Mouse (Mus musculus) gastrocnemius, adult 18-20 months (tissue): Measurements from ENCODE around the gene Pogz. TPM values are rescaled to one million over a fixed set of nuclear protein-coding genes. Genes with fewer than 3 reads are reported as not detected.

Experiments
- DNase-seq: peaks from one replicate; pipeline ENCODE4 v3.0.0; 2021; ENCODE audit warnings: low spot score
- long read RNA-seq, 2 experiments: library from polyadenylated mRNA; stranded (forward); transcript quantifications; one replicate each; pipeline ENCODE4 v2.0.0; 2021
- total RNA-seq, 2 experiments: library from RNA; stranded (reverse); gene quantifications; 2 replicates each; pipeline ENCODE4 v1.2.3; 2021

Pogz gene
- 10 to 100 TPM; 13.0 to 16.4 TPM for total RNA-seq
- long read RNA-seq, experiment 1, partial matches to known transcripts: 3 of 8 reads
- long read RNA-seq, experiment 1, other reads (novel, unspliced or antisense): 5 of 8 reads
- long read RNA-seq, experiment 2, full-length matches to known transcripts: 1 of 3 reads
- long read RNA-seq, experiment 2, partial matches to known transcripts: 1 of 3 reads
- long read RNA-seq, experiment 2, other reads (novel, unspliced or antisense): 1 of 3 reads

DNA sequence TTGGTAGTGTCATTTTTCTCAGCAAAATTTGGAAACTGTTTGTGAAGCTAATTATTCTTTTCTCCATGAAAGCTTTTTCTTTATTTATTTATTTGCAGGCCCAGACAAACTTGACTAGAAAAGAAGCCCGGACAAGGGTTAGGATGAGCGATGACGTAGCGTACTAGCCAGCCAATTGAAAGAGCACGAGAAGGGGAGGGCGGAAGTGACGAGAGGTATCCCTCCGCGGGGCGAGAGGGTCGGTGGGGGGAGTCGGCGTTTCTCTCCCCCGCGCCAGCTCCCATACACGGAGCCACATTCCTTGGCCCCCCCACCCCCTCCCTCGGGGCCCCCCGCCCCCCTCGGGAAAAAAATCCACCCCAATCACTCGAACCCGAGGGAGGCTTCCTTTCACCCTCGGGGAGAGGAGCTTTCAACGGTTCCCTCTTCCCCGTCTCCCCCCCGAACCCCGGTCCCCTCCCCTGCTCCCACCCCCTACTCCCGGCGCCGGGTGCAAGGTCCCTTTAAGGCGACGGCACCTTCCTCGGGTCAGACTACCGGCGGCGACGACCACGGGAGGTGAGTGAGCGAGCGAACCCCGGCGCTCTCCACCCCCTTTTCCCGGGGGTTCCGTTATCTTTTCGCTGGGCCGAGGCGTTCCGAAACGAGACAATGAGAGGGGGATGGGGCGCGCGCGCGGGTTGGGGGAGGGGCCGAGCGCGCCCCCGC, at the start of gene Pogz:
TSS of gene Pogz (plus strand) at position 385 of the 708 bp plus-strand sequence.
- DNase-seq: peak; percentile 98

- no peak for DNase-seq
These were observed 48.3 kb upstream of the Pogz start for GRCm38 (mm10) chr3:94789071-94789470.

DNA sequence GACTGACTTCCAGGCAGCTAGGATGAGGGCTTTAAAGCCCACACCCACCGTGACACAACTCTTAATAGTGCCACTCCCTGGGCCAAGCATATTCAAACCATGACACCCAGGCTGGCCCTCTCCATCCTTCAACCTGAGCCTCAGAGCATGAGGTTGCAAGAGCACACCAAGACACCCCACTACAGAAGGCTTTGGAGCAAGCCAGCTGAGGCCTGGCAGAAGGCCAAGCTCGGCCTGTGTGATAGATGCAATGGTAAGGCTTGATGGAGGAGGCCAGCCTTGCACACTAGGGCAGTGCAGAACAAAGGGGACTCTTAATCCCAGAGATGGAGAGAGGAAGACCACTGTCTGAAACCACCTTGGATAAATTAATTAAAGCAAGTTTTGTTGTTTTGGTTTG, 47.9 kb upstream of the Pogz start:
- no peak for DNase-seq

- DNase-seq: no peak
These were observed 45.1 kb upstream of the Pogz start for GRCm38 (mm10) chr3:94792258-94792657.

DNA sequence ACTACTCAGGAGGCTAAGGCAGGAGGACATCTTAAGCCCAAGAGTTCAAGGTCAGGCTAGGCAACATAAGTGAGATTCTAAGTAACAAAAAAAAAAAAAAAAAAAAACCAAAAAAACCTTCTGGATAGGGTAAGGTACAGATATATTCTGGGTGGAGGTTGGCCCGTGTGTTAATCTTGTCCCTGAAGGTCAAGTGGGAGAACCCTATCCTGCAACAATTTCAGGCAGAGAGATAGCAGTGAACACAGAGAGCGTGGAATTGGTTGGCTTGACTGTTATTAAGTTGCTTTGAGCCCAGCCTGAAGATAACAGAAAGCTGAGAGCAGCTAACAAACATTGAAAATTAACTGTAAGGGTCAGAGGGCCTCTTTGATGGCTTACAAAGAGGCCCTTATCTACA, 43.7 kb upstream of the Pogz start:
- DNase-seq: no peak

DNA sequence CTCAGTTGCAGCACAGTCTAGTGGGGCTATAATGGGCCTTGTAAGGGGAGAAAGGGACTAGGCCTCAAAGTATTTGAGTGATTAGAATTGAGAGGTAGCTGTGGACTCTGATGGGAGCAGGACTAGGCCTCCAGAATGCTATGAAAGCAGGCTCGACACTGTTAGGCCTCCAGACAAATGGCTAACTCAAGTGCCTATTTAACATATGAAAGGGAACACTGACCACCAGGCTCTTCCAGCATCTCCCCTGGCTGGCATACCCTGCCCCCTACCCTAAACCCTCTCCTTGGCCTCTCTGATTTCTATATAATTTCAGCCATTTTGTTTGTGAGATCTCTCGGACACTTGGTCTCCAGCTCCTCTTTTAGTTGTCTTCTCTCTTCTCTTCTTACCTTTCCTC, 43.0 kb upstream of the Pogz start:
- DNase-seq: no peak

- DNase-seq: no peak
These were observed 41.7 kb upstream of the Pogz start for GRCm38 (mm10) chr3:94795596-94796140.

- no peak for DNase-seq
These were observed 41.2 kb upstream of the Pogz start for GRCm38 (mm10) chr3:94796181-94796580.

DNA sequence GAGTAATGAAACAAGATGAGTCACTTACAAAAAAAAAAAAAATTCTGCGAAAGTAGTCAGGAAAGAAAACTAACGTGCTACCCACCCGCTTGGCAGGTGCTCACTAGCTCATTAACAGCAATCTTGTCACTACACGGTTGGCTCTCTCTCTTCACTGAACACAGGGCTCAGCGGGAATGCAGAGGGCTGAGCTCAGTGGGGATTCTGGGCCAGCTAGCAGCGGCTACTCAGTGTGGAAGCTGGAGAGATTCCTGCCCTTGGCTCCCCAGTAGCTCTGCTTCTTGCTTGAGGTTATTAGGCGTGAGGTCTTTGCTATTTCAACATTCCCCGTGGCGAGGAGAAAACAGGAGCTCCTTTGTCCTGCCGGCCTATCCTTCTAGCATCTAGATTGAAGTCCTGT, 33.2 kb upstream of the Pogz start:
- peak; percentile 28 for DNase-seq

- DNase-seq: no peak
These were observed 32.4 kb upstream of the Pogz start for GRCm38 (mm10) chr3:94804976-94805375.

DNA sequence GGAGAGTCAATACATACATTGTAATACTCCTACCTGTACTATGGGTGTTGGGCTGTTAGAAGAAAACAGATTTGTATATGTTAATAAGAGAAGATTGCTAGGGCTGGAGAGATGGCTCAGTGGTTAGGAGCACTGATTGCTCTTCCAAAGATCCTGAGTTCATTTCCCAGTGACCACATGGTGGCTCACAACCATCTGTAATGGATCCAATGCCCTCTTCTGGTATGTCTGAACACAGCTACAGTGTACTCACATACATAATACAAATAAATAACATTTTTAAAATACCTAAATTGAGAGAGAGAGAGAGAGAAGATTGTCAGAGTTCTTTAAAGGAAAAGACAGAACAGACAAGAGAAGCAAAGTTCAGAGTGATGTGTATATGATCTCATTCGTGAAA, 29.1 kb upstream of the Pogz start:
- DNase-seq: no peak

DNA sequence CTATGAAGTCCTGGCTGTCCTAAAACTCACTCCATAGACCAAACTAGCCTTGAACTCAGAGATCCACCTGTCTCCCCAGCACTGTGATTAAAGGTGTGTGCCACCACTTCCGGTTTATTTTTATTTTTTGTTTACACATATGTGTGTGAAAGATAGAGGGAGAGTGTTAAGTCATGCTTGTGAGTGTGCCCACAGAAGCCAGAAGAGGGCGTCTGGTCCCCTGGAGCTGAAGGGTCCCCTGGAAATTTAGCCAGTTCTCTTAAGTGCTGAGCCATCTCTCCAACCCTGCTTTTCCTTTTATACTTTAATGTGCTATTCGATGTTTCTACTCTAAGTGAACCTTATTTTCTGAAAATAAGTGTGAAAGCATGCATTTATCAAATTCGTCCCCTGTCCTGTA, 25.7 kb upstream of the Pogz start:
- DNase-seq: no peak

DNA sequence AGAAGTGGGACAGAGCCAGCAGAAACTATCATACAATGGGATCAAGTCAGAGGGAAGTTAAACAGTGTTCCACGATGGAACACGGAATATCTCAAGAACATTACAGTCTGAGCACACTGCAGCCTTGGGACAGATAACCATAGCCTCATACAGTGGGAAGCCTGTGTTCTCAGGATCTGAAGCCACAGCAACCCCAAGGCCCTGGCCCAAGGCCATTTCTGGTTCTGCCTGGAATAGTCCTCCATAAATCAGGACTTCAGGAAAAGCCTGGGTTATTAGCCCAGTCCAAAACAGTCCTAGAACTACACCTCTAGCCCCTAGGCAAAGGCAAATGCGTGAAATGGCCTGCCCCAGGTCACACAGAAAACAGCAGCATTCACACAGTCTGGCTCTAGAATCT, 23.7 kb upstream of the Pogz start:
- no peak for DNase-seq

DNA sequence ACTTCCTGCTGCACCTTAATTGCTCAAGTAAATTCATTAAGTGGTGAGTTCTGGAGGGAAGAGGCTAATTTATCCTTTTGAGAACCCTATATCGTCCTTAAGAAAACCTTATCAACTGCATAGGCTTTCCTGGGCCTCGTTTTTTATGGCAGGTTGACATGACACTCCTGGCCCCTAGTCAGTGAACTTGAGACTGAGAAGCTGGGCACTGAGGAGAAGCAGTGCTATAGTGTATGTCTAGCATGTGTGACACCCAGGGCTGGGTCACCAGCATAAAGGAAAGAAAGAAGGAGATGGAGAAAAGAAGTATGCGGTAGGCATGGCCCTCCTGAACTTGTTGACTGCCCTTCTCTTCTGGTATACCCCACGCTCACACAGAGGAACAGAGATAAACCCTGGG, 23.3 kb upstream of the Pogz start:
- no peak for DNase-seq

GRCm38 (mm10) chr3:94814663-94815062, 22.7 kb upstream of the Pogz start:
- DNase-seq: no peak

DNA sequence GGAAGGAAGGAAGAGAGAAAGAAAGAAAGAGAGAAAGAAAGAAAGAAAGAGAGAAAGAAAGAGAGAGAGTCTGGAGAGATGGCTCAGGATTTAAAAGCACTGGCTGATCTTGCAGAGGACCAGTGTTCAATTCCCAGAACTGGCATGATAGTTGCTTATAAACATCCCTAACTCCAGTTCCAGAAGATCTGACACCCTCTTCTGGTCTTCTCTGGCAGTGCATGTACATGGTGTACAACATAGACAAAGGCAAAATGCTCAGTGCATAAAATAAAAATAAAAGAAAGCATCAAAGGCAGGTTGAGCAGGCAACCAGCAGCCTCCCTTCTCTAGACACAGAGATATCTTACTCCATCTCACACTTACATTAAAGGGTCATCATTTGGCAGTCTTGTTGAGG, 21.8 kb upstream of the Pogz start:
- no peak for DNase-seq

DNA sequence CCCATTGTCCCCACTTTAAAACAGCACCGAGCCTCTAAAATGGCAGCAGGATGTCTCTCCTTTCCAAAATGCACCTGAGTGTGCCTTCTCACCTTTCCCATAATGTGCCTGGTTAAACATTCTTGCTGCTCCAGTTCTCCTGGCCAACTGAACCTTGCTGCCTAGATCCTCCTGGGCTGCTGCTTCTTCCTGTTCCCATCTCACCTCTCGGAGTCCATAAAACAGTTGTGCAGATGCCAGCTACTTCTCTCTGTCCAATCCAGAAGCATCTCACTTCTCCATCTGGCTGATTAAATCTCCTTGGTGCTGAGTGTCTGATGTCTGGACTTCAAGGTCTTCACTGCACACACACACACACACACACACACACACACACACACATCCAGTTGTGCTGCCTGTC, 19.6 kb upstream of the Pogz start:
- no peak for DNase-seq

DNA sequence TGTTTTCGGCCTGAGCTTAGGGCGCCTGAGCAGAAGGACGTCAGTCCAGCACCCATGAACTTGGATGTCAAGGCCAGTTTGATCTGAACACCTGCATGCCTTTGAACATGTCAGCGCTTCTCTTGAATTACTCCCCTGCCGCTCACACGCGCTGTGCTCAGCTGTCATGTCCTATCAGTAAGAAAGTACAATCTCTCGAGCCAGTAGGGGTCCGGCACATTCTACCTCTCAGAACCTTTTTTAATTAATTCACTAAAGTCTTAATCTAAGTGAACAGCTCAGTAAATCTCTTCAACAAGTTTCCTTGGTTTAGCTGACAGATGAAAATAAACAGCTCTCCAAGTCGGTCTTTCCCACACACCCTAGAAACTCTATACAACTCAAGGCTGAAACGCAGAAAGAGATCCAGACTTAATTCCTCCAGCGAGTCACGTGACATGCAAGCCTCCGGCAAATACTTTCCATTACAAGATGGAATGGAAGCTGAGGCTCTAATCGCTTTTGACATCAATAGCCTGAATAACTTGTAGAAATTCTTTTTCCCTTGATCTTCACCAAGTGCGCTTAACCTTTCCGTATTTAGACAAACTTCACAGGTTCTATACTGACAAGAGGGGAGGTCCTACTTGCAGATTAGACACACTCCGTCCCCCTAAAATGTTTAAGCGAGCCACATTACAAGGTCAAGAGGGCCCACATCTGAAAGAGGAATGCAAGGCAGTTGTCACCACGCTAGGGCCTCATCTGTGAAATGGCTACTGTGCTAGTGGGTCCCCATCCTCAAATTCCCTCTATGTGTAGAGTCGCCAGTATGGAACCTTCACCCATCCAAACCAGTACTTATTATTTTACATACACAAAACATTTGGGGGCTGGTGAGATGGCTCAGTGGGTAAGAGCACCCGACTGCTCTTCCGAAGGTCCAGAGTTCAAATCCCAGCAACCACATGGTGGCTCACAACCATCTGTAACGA, 17.6 kb upstream of the Pogz start:
- DNase-seq: no peak

- peak; percentile 26 for DNase-seq
These were observed 16.2 kb upstream of the Pogz start for GRCm38 (mm10) chr3:94821008-94821638.

GRCm38 (mm10) chr3:94822082-94822481, 15.3 kb upstream of the Pogz start:
- DNase-seq: no peak

DNA sequence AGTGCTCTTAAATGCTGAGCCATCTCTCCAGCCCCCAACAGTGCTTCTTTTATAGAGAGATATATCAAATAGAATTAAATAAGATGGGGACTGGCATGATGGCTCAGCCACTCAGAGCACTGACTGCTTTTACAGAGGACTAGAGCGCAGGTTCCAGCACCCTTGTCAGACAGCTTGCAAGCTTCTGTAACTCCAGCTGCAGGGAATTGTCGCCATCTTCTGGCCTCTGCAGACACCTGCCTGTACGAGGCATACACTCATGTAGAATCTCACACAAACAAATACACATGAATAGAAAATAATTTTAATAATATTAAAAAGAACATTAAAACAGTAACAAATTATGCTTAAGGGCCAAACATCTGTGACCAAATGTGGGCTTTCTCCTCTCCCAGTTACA, 13.3 kb upstream of the Pogz start:
- DNase-seq: no peak
